Mouse (Mus musculus) embryo, embryonic 11.5 days (tissue): ENCODE results near the gene Oas1d.
"Not testable (repeated sequence)": the region's sequence is repeated elsewhere in the genome, so short reads cannot be mapped to it uniquely, and the experiment has no call there.

Experiments used
- DNase-seq: peaks from one replicate; pipeline ENCODE4 v3.0.0-alpha.2; 2012; ENCODE audit warnings: low read depth, low spot score

Oas1d gene

DNA sequence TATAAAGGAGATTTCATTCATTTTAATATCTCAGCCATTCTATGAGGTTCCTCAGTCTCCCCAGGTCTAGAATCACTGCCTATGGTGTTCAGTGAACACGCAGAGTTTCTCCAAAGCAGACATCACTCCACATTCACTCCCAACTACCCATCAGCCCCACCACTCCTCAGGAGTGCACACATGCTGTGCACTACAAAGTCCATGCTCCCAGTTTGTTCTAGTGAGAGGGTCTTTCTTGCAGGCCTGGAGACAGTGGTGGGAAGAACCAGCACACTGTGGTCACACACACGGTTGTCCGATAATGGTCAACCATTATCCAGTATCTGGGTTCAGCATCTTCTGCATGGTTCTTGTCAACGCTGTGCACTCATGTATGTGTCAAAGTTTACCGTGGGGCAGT, 12.3 kb upstream of the Oas1d start:
- no peak for DNase-seq

DNA sequence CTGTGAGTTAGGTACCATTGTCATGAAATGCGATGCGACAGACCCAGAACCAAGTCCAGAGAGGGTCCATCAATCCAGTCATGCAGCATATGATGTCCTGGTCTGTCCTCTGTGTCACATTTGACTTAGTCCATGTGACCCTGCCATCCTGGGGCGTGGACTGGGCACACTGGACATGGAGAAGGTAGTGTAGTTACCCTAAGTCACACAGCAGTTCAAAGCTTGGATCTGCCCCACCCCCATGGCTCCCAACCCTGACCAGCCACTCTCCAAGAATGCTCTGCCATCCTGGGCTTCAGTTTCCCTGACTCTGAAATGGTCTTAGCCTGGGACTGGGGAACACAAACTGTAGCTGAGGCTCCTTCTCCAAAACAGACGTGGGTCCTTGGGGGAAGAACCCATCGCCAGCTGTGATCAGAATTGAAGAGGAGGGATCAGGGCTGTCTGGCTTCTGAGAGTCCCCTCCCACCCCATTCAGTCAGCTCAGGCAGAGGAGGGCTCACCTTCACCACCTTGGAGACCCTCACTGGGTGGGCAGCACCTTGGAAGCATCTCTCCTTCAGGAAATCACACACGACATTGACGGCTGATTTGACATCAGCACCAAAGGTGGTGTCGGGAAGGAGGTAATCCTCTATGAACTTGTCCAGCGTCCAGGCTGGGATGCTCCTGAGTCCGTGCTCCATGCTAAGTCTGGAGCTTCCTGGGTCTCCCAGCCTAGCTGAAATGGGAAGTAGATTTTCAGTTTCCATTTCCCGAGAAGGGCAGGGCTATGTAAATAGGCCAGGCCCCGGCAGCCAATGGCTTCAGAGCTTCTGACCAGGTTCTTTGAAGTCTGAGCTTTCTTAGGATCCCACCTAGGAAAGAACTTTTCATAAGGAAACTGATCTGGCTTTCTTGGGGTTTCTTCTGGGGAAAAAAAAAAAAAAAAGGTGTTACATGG, 7.3 kb upstream of the Oas1d start, which contains the start of gene Oas1a:
Gene Oas1a (minus strand): TSS at position 731 of the 943 bp plus-strand sequence.
- not testable (repeated sequence) for DNase-seq

DNA sequence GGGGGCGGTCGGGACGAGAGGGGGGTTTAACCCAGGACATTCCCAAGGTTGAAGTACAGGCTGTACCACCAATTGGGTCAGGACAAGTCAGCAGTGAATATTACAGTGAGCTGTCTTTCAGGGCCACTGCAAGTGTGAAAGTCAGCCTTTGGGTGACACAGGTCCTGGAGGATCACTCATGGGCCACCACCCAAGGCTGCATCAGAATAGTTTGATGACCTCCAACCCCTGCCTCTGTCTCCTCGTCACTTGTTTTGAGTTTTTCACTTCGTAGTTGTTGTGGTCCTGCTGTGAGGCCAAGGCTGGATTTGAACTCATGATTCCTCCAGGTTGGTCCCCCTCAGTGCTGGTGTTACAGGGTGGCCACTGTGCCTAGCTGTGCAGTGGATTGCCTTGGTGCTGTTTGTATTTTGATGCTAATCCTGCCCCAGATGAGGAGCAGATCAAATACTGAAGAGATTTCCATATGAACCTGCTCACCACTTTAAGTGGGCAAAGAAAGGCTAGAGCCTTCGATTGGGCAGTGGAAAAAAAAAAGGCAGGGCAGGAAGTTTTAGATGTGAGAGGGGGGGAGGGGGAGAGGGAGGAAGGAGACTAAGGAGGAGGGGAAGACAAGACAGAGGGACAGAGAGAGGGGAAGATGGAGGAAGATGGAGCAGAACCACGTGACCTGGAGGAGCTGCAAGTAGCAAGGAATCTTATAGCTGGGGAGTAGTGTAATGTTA, 6.0 kb upstream of the Oas1d start:
- no peak for DNase-seq

DNA sequence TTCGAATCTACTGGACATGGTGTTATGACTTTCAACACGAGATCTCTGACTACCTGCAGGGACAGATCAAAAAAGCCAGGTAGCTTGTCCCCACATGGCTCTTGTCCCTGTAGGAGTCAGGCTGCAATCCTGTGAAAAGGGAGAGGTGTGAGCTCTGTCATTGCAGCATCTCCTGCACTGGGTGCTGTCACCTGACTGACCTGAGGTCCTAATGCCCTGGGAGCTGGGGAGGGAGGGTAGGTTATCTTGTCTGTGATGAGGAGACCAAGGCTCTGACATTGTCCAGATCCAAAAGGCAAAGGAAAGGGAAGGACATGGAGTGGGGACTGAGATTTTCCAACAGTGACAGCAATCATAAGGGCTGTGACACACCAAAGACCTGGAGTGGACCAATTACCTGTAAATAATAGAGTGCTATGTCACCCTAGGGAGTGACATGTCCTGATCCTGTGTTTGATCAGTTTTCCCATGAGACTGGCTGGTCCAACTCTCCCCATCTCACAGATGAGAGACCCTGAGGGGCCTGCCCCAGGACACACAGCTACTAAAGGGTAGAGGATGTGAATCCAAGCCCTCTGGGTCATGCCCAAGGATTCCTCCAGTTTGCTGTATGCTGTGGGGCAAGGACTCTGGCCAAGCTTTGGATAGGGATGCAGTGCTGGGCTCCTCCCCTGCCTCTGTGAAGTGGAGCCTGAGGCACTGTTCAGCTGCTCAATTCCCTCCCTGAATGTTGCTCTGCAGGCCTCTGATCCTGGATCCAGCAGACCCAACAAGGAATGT, 5.0 kb downstream of the Oas1d start:
- DNase-seq, result not testable (repeated sequence)

DNA sequence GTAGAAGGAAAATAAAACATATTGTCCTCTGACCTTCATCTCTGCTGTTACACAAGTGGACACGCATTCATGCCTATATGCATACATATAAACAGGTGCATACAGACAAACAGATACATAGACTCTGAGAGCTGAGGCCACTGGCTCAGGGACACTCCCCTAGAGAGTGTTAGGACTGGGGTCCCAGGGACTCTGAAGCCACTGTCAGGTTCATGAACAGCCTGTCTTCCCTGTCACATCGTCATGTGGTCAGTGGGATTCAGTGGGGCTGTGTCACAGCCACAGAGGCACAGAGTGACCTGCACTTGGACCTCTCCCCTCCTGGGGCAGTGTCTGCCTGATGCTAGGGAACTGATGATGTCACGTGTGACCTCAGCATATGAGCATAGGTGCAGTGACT, 6.0 kb downstream of the Oas1d start:
- no peak for DNase-seq

DNA sequence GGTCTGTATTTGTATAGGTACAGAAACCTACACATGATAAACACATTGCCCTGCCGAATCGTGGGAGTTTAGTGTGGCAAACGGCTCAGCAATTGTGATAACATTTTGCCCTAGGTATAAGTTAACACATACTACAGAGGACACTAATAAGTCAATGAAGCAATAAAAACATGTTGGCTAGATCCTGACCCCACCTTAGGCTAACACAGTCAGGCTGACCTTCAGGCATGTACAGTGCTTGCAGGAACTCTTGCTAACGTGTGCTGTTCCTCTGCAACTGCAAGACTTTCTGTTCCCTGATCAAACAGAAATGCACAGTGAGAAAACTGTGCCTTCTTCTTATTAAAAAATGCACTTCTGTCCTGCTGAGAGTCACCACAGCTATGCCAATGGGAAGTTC, 9.6 kb downstream of the Oas1d start:
- no peak for DNase-seq

DNA sequence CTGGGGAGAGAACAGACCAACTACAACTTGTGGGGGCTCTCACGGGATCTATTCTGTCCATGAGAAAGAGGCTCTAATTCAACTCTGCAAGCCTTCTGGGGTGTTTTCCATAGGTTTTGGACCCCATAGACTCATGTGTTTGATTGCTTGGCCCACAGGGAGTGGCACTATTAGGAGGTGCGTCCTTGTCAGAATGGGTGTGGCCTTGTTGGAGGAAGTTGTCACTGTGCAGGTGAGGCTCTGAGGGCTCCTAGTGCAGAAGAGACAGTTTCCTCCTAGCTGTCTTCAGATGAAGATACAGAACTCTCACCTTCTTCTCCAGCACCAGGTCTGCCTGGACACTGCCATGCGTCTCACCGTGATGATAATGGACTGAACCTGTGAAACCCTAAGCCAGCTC, 10.2 kb downstream of the Oas1d start:
- DNase-seq, result not testable (repeated sequence)

DNA sequence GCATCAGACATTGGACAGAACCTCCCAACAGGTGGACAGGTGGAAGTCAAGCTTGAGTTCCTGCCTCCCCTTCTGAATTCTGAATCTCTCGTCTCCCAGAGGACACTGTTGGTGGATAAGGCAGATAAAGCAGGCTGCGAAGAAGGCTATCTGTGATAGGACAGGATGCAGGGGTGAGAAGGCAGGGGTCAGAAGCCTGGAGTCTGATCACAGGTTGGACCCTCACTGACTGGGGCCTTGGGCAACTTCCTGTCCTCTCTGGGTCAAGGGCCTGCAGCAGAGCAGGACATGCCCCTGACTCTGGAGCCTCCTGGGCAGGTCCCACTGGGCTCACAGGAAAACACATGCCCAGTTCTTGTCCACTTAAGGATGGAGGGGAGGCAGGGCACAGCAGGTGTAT, 12.0 kb downstream of the Oas1d start:
- not testable (repeated sequence) for DNase-seq

DNA sequence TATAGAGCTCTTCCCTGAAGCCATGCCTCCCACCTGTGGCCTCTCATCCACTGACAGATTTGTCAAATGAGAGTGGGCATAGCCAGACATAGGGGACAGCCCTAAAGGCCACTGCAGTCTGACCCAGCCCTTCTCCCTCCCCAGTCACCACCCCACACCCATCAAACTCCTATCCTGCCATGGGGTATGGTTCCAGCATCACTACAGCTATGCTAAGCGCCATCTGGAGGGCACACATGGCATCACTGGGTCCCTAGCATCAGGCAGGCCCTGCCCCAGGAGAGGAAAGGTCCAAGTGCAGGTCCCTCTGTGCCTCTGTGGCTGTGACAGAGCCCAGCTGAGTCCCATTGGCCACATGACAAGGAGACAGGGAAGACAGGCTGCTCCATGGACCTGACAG, 12.7 kb downstream of the Oas1d start:
- DNase-seq, result no peak

DNA sequence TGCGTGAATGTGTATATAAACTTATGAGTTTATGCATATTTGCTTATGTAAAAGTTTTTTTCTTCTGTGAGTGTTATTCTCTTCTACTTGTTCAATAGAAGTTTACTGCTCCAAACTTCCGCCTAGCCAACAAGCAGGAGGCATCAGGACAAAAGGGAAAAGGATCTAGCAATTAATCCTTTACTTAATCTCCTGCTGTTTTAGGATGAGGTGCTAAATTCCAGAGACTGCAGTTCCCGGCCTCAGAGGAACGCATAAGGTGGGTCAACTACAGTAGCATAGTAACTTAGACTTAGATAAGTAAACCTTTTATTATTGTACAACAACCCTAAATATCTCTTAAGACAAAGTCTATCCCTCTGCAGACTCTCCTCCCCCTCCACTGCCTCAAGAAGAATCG, 19.6 kb downstream of the Oas1d start:
- no peak for DNase-seq

DNA sequence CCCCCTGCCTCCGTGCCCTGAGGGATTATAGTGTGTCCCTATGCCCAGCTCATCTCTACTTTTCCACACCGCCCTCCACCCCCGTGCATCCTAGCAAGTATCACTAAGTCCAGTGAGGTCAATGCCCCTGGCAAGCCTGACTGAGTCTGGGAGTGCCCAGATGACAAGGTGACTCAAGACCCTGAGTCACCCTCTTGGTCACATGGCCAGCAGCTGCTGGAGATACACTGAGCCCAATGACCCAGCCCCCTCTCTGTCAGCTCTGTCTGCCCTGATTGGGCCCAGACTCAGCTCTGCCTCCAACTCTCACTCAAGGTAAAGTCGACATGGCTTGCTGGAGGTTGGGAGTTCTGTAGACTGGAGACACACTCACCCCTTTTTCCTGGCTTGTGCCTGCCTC, 23.5 kb downstream of the Oas1d start:
- DNase-seq, result no peak

DNA sequence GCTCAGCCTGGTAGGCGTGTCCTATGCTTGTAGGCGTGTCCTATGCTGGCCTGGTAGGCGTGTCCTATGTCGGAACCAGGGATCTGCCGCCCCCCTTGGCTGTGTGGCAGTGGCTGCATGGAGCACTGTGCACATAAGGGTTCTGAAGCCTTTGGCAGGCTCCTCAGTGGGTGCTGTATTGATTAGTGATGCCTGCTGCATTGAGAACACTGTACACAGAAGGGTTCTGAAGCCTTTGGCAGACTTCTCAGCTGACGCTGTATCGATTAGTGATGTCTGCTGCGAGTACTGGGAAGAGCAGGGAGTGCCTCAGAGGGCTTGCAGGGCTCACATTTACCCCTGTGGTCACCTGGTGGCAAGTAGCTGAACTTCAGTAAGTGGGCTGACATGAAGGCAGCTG, 24.2 kb downstream of the Oas1d start:
- no peak for DNase-seq

DNA sequence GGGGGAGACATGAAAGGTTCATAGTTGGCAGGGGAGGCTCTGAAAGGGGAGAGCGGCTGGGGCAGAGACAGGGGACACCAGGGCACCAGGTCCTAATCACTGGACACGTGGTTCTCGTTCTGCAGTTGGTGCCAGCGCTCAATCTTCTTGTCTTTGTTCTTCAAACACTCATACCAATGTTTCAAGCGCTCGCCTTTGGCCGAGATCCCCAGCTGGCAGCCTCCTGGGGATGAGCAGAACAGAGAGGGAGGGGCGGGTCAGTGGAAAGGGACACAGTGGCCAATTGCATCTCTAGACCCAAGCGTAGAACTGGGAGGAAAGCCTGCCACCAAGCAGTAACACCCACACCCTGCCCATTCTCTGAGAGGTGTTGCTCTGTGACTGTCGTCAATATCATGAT, 27.7 kb downstream of the Oas1d start:
- no peak for DNase-seq

DNA sequence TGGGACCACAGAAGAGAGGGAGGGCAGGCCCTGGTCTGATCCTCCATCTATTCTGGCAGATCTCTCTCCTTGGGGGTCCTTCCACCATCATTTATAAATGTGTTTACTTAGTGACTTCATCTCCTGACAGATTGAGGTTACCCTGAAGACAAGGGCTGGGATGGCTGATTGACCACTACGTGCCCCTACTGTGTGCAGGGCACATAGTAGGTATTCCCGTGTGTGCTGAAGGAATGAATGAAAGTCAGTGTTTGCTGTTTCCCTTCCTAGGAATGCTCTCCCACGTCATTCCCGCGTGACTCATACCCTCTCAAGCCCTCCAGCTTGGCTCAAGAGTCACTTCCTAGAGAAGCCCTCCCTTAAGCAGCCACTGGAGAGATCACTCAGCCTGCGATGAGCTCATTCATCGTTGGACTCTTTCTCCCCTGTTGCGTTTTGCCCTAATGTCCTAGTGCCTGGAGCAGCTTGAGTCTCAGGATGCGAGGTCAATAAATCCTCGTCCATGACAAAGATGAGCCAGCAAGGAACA, 38.0 kb downstream of the Oas1d start:
- no peak for DNase-seq

DNA sequence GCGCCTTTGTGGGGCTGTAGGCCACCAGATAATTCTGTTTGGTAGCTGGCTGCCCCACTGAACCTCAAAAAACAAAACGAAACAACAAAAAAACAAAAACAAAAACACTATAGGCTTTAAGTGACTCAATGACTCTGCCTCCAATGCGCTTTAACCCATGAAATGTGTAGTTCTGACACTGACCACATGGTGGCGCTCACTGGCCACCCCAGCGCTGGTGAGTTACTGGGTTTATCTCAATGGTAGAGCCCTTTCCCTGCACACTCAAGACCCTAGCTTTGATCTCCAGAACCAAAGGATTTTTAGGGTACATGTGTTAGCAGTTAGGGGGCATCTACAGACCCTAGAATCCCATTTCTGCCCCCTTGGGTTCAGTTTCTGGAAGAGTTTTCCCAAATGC, 39.6 kb downstream of the Oas1d start:
- peak; percentile 45 for DNase-seq

DNA sequence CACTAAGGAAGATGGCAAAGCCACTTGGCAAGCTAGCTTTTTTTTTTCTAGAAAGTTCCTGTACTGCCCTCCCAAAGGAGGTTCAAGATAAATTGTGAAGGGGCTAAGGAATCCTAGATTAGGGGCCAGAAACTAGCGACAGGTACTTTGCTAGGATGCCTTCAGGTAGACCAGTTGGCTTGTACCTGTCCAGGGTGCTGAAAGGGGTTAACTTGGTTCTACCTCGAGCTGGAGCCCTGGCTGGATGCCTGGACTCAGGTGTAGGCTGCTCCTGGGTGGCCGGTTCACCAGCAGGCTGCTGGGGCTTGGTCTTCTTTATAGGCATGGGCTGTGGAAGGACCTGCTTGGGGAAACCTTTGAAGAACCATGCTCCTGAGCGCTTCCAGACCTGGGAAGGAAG, 46.7 kb downstream of the Oas1d start:
- no peak for DNase-seq

DNA sequence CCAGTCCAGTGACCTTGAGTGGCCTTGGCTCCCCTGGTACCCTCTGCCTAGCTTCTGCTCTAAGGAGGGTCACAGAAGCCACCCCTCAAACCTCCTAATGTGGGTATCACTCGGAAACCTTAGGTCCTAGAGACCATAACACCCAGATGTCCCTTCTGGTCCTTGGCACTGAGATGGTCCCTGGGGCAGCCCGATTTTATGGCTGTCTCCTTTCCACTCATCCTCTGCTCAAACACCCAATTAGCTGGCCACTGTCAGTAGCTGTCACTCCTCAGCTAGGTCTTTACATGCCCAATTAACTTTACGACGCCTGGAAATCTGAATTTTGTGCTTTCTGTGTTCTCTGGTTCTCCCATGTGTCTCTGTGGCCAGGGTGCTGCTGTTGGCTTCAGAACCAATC, 51.8 kb downstream of the Oas1d start:
- no peak for DNase-seq

DNA sequence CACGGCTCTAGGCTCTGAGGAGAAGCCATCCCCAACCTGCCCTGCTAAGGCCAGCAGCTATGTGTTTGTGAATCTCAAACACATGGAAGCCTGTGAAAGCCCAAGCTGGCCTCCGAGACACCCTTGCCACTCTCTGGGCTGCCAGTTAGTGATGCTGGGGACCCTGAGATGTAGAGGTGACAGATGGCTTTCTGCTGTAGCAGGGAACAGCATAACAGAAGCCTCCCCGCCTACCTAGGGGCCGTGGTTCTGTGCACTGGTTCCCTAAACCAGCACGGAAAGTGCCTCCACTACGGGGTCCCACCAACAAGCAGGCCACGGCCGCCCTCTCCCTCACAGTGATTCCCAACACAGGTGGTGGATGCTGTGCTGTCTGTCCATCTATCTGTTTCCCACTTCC, 52.6 kb downstream of the Oas1d start:
- DNase-seq, result no peak

DNA sequence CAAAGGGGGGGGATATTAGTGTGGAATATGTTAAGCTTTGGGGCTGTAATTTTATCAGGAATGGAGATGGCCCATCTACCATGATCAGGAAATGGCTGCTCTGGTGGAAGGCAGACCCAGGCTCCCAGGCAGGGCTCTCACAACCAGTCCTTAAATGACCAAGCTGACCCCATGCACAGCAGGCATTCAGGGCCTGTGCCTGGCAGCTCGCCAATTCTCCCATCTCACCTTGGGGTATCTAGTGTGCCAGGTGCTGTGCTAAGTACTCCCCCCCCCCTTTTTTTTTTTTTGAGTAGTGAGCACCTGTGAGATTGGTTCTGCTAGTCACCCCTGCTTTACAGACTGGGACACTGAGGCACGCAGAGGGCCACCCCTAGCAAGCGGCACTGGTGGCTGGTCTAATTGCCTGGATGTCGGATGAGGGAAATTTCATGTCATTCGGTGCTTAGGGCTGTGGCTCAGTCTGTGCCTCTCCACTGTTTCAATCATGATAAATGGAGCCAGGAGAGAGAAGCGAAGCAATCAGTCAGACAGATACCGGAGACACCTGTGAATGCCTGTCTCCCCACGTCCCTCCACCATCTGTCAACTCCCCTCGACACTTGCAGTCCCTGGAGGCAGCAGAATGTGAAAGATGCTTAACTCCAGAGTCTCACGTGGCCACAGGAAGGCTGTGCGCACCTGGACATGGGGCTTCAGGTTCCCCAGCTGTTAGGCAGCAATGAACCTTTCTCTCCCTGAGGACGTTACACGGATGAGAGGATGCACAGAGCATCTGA, 53.2 kb downstream of the Oas1d start:
- no peak for DNase-seq

DNA sequence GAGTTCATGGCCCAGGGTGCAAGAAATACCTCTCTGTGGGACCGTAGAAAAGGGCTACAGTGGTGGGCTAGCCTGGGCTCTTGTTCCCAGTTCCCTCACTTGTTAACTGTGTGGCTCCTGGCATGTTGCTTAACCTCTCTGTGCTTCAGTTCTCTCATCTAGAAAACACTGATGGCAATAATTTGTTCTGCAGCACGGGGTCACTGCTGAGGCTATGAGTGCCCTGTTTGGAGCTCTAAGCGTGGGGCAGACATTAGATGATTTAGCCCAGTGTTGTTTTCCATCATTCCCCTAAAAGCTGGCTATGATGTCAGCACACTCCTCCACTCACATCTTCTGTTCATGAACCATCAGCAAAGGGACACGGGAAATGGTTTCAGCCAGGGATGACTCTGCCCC, 53.8 kb downstream of the Oas1d start:
- DNase-seq, result no peak

DNA sequence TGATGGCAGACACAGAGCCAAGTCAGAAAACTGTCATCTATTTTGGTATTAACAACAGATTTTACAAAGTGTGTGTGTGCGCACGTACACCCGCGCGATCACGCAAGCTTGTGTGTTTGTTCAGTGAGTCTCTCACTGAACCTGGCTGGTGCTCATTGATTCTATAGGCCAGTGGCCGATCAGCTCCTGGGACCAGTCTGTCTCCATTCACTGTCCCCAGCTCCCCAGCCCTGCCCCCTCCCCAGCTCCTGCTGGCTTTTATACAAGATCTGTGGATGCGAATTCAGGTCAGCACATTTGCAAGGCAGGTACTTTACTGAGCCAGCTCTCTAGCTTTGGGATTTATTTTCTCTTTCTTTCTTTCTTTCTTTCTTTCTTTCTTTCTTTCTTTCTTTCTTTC, 54.5 kb downstream of the Oas1d start:
- no peak for DNase-seq
